Mouse (Mus musculus): ENCODE data around the gene Cep104. TPM values are rescaled to one million over a fixed set of nuclear protein-coding genes. Genes with fewer than 3 reads are reported as not detected.

The Cep104 gene
- total RNA-seq, 2 experiments from 2014 or later = 22.1 to 23.1 TPM

DNA sequence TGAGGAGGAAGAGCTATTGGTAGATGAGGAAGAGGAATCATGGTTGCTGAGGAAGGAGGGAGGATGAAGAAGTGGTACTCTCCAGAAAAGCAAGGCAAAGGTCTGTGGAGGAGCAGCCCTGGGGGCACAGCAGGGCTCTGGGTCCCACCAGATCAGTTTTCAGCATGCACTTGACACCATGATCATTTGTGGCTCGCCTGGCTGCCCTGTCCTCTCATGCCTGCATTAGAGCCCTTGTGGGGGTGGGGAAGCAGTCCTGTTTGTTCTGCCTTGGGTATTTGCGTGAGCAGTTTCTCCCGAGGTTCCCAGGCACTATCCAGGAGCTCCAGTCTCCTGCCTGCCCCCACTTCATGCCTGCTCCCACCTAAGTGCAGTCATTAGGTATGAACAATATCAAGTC is 62.1 kb downstream of the Cep104 start:
- no peak for DNase-seq (ENCODE audit: low spot score in 2 of 2)

DNA sequence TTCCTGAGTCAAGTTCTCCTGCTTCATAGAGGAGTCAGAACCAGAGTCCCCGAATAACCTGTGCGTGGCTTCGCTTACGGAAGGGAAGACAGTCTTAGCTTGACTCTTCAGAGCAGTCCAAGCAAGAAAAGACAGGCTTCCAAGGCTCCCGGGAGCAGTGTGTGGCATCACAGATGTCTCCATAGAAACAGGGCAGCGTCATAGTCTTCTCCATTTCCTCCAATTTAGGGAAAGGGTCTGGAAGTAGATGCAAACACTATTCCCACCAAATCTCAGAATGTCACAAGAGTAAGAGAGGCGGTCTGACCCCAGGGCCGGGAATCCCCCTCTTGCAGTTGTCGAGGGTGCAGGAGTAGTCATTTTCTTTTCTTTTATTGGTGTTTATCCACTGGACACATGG is 67.6 kb downstream of the Cep104 start, which contains the start of gene Ccdc27:
Ccdc27 (minus strand) TSS at position 101 of the 400 bp plus-strand sequence.
- no peak for DNase-seq (ENCODE audit: low spot score in 2 of 2)

DNA sequence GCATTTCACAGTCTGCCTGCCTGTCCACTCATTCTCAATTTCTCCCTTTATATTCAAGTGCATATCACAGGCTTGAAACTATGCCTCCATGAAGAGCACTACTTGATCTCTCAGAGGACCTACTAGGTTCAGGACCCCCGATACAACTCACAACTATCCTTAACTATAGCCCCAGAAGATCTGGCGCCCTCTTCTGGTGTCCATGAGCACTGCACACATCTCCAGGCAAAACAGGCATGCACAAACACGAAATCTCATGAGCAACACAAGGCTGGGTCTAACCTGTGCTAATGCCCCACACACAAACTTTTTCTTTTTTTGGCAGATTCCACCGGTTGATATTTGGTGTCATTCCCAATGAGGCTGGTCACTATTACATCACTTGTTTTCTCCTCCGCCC is 70.8 kb downstream of the Cep104 start:
- DNase-seq (ENCODE audit: low spot score in 2 of 2) = no peak

DNA sequence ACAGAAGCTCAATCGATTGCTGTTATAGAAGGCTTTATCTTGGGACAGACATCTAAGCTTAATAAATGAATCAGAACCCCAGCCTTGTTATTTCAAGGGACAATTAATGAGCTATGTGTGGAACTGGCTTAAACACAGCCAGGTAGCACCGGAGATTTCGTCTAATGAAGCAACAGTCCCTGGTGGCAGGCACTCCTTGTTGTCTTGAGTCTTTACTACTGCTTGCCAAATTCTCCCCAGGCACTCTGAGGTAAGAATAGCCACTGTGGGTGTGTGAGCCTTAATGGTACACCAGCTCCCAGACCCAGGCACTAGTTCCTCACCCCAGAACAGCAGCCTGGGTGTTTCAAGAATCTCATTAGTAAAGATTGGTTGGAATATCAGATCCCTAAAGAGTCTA is 76.4 kb downstream of the Cep104 start:
- no peak for DNase-seq (ENCODE audit: low spot score in 2 of 2)

DNA sequence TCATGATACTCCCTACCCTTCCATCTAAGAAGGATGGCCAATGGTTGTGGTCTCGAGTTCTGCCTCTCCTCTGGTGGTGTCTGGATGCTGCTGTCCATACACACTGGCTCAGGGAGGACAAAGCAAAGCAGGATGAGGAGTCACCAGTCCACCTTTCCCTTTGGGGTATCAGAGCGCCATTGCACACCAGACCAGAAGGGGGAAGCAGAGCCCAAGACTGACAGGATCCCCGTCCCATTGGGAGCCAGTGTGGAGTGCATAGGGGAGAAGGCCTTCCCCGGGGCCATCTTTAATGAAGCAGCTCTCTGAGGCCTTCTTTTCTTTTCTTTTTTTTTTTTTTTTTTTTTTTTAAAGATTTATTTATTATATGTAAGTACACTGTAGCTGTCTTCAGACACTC is 78.1 kb downstream of the Cep104 start:
- DNase-seq (ENCODE audit: low spot score in 2 of 2) = no peak

DNA sequence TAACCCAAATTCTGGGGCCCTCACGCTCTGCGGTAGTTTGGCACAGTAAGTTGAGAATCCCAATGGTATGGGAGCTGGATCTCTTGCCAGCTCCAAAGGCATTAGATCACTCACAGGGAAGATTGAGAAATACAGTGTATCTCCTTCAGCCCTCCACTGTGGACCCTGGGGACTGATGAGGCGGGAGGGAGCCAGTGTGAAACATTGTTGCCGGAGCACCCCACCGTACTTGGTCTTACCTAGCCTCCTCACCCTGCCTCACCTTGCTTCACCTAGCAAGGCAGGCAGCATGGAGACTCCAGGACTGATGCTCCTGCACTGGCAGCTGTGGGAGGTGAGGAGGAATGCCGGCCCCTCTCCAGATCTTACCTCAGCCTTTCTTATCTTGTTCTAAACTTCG is 80.5 kb downstream of the Cep104 start:
- no peak for DNase-seq (ENCODE audit: low spot score in 2 of 2)

DNA sequence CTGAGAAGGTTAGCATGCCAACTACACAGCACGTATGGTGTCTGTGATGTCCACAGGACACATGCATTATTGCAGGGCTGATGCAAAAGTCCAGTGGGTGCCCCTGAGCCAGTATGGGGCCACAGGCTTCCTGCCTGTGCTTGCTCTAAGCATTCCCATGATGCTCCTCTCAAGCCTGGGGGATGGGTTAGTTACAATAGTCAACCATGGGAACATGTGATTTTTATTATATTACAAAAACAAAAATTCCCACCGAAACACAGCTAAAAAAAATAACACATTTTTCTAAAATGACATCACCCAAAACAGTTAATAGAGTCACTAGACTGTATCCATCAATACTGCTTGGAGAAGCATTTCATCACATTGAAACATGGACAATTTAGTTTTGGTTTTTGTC is 81.1 kb downstream of the Cep104 start:
- DNase-seq (ENCODE audit: low spot score in 2 of 2) = no peak

DNA sequence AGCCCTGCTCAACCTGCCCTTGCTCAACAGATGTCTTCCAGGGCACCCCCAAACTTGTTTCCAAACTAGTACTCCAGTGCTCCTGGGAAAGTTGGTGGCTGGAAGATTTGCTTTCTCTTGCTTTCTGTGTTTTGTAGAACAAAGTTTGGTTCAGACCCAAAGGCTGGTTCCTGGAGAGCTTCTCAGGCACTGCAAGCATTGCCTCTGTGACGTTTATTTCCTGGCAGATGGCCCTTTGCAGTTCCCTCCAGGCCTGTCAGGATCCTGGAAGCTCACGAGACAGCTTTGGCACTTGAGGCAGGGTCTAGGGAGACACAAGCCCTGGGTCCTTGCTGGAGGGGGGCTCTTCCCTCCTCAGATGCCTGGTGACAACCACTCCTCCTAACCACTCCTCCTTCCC is 81.7 kb downstream of the Cep104 start:
- DNase-seq (ENCODE audit: low spot score in 2 of 2) = no peak

DNA sequence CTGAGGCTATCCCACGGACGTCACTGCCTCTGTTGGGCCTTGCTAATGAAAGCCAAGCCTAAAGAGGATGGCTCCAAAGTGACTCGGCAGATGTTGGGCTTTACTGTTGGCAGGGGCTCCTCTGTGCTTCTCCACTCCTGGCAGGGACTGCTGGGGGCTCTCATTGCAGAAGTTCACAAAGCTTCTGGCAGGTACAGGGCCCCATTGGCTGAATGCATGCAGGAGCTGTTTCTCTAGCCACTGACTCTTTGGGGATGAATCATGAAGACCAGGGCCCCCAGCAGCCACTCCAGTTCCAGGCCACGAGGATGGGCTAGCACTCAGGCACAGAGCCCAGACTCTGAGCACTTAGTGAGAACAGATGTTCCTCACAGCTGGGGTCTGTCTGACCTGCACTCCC is 82.7 kb downstream of the Cep104 start:
- no peak for DNase-seq (ENCODE audit: low spot score in 2 of 2)

Other genes starting within 250 kb of the Cep104 start
- gene A430005L14Rik, start 18.0 kb upstream of the Cep104 start, total RNA-seq (2021) = 10 to 100 TPM; 25.1 to 26.9 TPM
- 10 to 100 TPM; 13.8 TPM for gene Dffb, start 68 bp upstream of the Cep104 start, total RNA-seq (2021)
- 10 to 100 TPM; 64.2 to 65.6 TPM for gene Lrrc47, start 36.5 kb downstream of the Cep104 start, total RNA-seq (2021)
- gene Smim1, start 51.0 kb downstream of the Cep104 start, total RNA-seq (2021) = 10 to 100 TPM; 62.0 to 63.3 TPM
- under 1 TPM in 1 of 2 experiments, not detected in 1; 0.20 TPM for gene Ccdc27, start 67.5 kb downstream of the Cep104 start, total RNA-seq (2021)
- under 1 TPM in 1 of 2 experiments, not detected in 1; 0.11 TPM for gene Trp73, start 165.0 kb downstream of the Cep104 start, total RNA-seq (2021)
- 10 to 100 TPM; 17.8 to 18.7 TPM for gene Wrap73, start 167.2 kb downstream of the Cep104 start, total RNA-seq (2021)
- gene Tprgl, start 185.5 kb downstream of the Cep104 start, total RNA-seq (2021) = 100 to 1,000 TPM; 137 to 140 TPM
- 10 to 100 TPM; 18.0 to 19.6 TPM for gene Megf6, start 195.5 kb downstream of the Cep104 start, total RNA-seq (2021)